Mouse (Mus musculus): ENCODE data around the gene Babam2.
A peak's percentile ranks its signal among the peaks of the same experiment; 100 is the strongest.

Gene Babam2

DNA sequence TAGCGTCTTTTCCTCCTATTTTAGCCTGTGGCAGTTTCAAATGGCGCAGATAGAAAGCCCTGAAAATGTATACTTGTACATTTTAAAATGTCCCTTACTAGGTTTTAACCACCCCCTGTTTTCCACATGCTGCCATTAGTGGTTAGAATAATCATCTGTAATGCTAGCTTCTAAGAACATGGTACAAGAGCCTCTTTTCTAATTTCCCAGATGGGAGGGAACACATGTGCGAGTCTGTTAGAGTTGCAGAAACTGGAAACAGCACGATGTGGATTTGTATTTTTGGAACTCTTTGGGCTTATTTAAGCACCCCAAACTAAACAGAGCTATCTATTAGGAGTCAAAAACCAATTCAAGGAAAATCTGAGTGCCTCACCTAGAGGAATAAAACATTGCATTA is 195.1 kb downstream of the Babam2 start:
- no peak for DNase-seq

GRCm38 (mm10) chr5:31899901-31900300 is 202.4 kb downstream of the Babam2 start:
- no peak for DNase-seq

DNA sequence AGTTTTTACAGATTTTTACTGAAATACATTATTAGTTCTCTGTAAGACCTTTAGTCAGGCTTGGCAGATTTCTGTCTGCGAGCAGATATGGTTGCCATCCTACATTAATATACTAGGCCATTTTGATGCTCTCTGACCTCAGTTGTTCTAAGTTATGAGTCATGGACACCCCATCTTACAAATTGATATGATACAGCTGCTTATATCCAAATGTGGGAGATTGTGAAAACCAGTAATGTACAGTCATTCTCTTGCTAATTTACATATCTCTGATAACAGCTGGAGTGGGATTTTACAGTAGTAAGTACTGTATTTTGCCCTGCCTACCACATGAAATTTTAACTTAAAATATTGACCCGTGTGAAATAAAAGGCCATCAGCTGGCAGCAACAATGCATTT is 204.7 kb downstream of the Babam2 start:
- DNase-seq: no peak

- DNase-seq: no peak
Observed at GRCm38 (mm10) chr5:31902891-31903290, 205.4 kb downstream of the Babam2 start.

- DNase-seq: no peak
Observed at GRCm38 (mm10) chr5:31904968-31905683, 207.6 kb downstream of the Babam2 start.

GRCm38 (mm10) chr5:31905808-31906207 is 208.3 kb downstream of the Babam2 start:
- DNase-seq: no peak

DNA sequence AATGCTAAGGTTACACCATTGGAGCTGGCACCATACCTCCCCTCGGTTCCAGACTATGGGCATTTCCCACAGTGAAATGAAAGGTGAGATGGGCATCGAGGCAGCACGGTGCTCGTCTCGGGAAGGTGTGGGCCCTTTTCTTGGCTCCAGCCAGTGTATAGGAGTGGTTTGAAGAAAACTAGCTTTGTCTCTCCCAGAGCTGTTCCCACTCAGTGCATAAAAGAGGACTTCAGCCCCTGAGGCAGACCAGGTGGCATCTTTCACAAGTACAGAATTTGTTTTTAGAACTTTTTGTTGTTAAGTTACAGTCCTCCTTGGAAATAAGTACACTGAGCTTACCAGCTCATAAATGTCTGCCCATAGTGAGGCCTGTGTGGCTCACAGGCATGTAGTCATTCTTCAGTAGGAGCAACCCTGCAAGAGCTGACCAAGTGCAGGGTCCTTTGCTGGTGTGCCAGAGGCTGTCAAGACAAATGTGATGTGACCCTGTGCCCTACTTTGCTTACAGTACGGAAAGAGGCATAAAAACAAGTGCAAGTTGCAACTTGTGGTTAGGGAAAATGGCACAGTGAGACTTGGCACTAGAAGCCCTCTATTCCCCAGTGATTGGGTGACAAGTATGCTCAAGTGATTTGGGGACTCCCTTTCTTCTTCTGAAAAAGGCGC is 208.9 kb downstream of the Babam2 start:
- DNase-seq: no peak

- DNase-seq: no peak
Observed at GRCm38 (mm10) chr5:31907959-31908358, 210.5 kb downstream of the Babam2 start.

- no peak for DNase-seq
Observed at GRCm38 (mm10) chr5:31908818-31909217, 211.3 kb downstream of the Babam2 start.

GRCm38 (mm10) chr5:31916241-31916640 is 218.8 kb downstream of the Babam2 start:
- DNase-seq: no peak

- peak; percentile 78 for DNase-seq
Observed at GRCm38 (mm10) chr5:31918566-31918965, 221.1 kb downstream of the Babam2 start.

DNA sequence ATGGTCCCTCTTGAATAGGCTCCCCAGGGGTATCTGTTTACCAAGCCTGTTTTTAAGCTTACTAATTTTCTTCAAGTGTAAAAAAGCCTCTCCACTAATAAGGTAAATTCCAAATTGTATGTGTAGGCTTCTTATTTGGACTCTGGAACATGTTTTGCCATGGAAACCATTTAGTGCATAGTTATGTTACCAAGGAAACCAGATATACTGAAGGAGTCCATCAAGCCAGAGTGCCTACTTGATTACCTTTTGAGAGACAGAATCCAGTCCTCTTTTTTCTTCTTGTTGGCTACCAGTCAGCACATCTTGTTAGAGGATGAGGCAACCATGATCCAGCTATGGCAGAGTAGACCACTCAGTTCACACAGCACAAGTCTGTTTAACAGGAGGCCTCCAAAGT is 222.6 kb downstream of the Babam2 start:
- no peak for DNase-seq

DNA sequence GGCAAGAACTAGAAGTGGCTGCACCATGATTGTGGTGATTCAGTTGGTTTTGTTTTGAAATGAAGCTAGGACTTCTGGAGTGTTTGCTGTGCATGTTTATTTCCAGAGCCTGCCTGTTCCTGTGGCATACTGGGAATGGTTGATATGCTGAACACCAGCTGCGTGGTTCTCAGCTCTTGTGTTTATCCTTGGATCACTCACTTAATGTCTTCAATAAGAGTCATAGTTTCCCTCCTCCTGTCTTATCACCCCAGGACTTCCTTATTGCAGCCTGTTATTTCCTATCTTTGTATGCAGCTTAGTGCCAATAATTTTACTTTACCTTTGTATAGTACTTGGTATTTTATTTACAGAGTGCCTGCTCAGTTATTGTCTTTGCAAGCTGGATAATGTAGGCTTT is 223.4 kb downstream of the Babam2 start:
- DNase-seq: no peak

- no peak for DNase-seq
Observed at GRCm38 (mm10) chr5:31924075-31924474, 226.6 kb downstream of the Babam2 start.

GRCm38 (mm10) chr5:31926551-31926950 is 229.1 kb downstream of the Babam2 start:
- DNase-seq: peak; percentile 82

DNA sequence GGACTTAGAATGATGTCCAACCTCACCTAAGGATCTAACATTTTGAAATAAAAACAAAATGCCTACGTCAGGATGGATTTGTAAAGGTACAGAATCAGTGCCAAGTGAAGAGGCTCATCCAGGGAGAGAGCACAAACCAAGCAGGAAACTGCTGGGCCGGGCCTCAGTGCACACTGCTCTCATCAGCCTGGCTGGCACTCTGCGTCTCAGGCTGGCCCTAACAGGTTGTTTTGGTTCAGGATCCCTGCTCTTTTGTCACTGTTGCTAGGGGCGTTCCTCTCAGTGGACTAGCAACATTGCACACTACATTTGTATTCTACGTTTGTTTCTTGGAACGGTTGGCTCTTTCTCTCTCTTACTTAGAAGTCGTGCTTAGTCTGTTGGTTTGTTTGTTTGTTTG is 231.5 kb downstream of the Babam2 start:
- DNase-seq: no peak

DNA sequence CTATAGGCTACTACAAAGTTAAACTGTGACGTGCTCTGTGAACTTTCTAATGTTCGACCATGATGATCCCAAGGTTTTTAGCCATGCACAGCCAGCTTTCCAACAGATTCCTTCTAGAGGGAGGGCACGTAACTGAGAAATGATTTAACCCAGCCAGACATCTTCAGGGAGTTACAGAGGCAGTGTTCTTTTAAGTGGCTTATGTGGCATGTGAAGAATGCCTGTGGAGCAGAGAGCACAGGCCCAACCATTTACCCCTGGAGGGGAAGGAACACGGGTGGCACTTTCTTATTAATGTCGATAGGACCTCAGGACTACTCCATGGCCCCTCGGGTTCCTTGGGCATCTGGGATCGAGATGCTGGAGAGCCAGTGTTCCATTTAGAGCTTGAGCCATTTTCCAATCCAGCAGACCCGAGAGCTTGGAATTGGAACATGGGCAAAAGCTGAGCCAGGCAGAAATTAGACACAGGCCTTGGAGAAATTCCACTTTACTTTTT is 233.7 kb downstream of the Babam2 start:
- DNase-seq: no peak

DNA sequence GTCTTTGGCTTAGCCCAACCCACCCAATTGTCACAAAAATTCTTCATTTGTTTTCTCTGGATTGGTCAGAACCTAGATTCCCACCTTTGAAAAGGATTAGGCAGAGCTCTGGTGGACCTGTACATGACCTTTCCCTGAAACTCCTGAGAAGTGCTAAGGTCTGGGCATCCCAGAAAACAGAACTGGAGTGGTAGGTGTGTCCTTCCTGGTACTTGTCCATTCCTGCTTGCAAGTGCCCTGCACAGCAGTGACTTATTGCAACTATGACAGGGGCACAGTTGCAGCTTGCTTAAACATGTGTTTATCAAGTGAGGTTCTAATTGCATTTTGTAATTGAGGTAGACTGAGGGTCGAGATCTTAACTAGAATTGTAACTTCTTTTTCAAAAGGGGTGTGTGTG is 234.2 kb downstream of the Babam2 start:
- no peak for DNase-seq

DNA sequence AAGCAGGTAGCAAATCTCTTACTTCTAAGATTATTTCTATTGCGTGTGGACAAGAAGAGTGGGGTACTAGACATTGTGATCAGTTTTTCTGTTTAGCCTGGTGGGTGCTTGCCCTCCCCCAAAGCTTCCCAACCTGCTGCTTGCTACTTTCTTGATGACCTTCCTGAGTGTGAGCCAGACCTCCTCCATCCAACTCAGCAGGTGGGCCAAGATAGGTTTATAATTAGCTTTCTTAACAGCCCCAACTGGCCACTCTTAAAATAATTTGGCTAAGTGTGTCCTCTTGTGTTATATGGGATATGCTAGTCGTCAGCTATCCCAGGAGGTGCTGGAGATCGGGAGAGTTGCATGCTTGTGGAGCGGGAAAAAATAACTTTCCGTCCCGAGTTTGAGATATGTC is 235.8 kb downstream of the Babam2 start:
- DNase-seq: no peak

- DNase-seq: no peak
Observed at GRCm38 (mm10) chr5:31934397-31934796, 236.9 kb downstream of the Babam2 start.

DNA sequence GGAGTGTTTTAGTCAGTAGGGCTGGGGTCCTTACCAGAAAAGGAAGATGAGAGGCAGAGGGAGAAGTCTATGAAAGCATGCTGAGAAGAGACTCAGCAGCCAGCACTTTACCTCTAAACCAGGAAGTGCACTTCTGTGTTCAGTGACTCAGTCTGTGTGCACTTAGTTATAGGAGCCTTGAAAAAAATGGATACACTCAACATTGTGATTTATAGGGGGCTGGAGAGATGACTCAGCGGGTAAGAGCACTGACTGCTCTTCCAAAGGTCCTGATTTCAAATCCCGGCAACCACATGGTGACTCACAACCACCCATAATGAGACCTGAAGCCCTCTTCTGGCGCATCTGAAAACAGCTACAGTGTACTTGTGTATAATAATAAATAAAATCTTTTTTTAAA is 238.5 kb downstream of the Babam2 start:
- no peak for DNase-seq

DNA sequence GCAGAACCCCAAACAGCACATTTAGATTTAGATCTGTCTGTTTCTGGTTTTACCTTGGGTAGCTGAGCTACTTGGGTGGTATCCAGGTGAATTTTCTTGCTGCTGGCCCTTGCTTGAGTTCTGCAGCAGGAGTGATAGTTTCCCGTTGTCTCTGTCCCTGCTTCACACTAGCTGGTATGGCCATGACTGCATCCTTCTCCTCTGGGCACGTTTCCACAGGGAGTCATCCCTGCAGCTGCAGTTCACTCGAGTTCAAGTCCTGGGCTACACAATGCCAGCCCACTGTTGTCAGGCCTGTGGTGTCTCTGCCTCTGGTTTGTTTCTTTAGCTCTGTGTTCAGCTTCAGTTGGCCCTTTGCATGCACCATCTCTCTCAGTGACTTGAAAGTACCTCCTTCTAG is 239.0 kb downstream of the Babam2 start:
- no peak for DNase-seq

- DNase-seq: no peak
Observed at GRCm38 (mm10) chr5:31940876-31941275, 243.4 kb downstream of the Babam2 start.

- no peak for DNase-seq
Observed at GRCm38 (mm10) chr5:31947185-31947584, 249.7 kb downstream of the Babam2 start.

DNA sequence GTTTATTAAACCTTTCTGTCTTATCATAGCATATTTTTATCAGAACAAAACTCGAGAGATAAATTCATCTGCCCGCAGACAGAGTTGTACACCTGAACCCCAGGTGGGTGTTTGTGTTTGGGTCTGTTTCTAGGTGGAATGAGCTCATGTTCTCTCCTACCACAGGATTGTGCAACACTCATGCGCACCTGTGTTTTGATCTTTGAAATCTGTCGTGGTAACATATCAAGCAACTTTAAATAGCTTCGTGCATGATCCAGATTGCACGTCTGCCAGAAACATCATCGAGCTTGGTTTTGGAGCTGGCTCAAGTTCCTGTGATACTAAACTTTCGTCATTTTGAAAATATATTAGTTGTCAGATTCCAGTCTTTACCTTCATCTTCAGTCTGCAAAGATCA is 251.9 kb downstream of the Babam2 start:
- DNase-seq: peak; percentile 29

Measured in thymus, postnatal 14 days (tissue).